Mouse (Mus musculus): Measurements from ENCODE around the gene Tmeff2. TPM values are rescaled to one million over a fixed set of nuclear protein-coding genes. Genes with fewer than 3 reads are reported as not detected.
"Not testable (repeated sequence)": the region's sequence is repeated elsewhere in the genome, so short reads cannot be mapped to it uniquely, and the experiment has no call there.

Tmeff2 gene
- 1 to 10 TPM in 1 of 2 experiments, under 1 TPM in 1; 0.79 to 1.5 TPM for total RNA-seq (2021)
- long read RNA-seq, experiment 1, partial matches to known transcripts: 0 of 4 reads
- long read RNA-seq, experiment 1, other reads (novel, unspliced or antisense): 0 of 4 reads
- long read RNA-seq, experiment 2, partial matches to known transcripts: 0 of 2 reads
- long read RNA-seq, experiment 2, other reads (novel, unspliced or antisense): 0 of 2 reads

GRCm38 (mm10) chr1:50900386-50900785 is at the start of gene Tmeff2:
TSS of gene Tmeff2 (plus strand) at chr1:50900647.
- H3K27ac ChIP-seq; intact Hi-C loops (cut with DNase I); DNase-seq; H3K4me3 ChIP-seq: not testable (repeated sequence)

GRCm38 (mm10) chr1:50861515-50861914 is 38.9 kb upstream of the Tmeff2 start:
- Histone ChIP-seq H3K27ac (no peak overlapping the region), H3K4me3 (no peak overlapping the region)
- DNase-seq: no peak
- no peak for TF ChIP-seq CTCF (IDR thresholded peaks at IDR 0.05)
- intact Hi-C loops (cut with DNase I): no loop called here

- H3K27ac ChIP-seq: no peak overlapping the region
- intact Hi-C loops (cut with DNase I): no loop called here
- no peak for DNase-seq
- H3K4me3 ChIP-seq: no peak overlapping the region
- TF ChIP-seq CTCF (IDR thresholded peaks at IDR 0.05): no peak
Observed at GRCm38 (mm10) chr1:50897696-50898095, 2.8 kb upstream of the Tmeff2 start.

GRCm38 (mm10) chr1:50924838-50925355 is 24.4 kb downstream of the Tmeff2 start:
- intact Hi-C loops (cut with DNase I): no loop called here
- no peak overlapping the region for H3K4me3 ChIP-seq
- TF ChIP-seq CTCF (IDR thresholded peaks at IDR 0.05): no peak
- no peak overlapping the region for H3K27ac ChIP-seq
- DNase-seq: no peak

GRCm38 (mm10) chr1:50925356-50925921 is 25.0 kb downstream of the Tmeff2 start:
- intact Hi-C loops (cut with DNase I): no loop called here
- DNase-seq: no peak
- no peak for TF ChIP-seq CTCF (IDR thresholded peaks at IDR 0.05)
- H3K4me3 ChIP-seq: no peak overlapping the region
- H3K27ac ChIP-seq: no peak overlapping the region

- intact Hi-C loops (cut with DNase I): no loop called here
- no peak for TF ChIP-seq CTCF (IDR thresholded peaks at IDR 0.05)
- Histone ChIP-seq H3K4me3 (peak overlapping the region; percentile 77), H3K27ac (peak overlapping the region; percentile 79)
- DNase-seq: peak; percentile 14
Observed at GRCm38 (mm10) chr1:50926374-50927060, 26.1 kb downstream of the Tmeff2 start.

- TF ChIP-seq CTCF (IDR thresholded peaks at IDR 0.05): peak; percentile 41
- intact Hi-C loops (cut with DNase I): no loop called here
- DNase-seq: peak; percentile 92
- Histone ChIP-seq H3K4me3 (peak overlapping the region; percentile 77), H3K27ac (peak overlapping the region; percentile 79)
Observed at GRCm38 (mm10) chr1:50927077-50927611, 26.7 kb downstream of the Tmeff2 start.

- peak; percentile 28 for DNase-seq
- TF ChIP-seq CTCF (IDR thresholded peaks at IDR 0.05): no peak
- intact Hi-C loops (cut with DNase I): no loop called here
- peak overlapping the region; percentile 77 for H3K4me3 ChIP-seq
- peak overlapping the region; percentile 71 for H3K27ac ChIP-seq
Observed at GRCm38 (mm10) chr1:50927679-50928187, 27.3 kb downstream of the Tmeff2 start.

GRCm38 (mm10) chr1:50928776-50929175 is 28.3 kb downstream of the Tmeff2 start:
- no peak overlapping the region for H3K27ac ChIP-seq
- TF ChIP-seq CTCF (IDR thresholded peaks at IDR 0.05): no peak
- no peak for DNase-seq
- intact Hi-C loops (cut with DNase I): no loop called here
- H3K4me3 ChIP-seq: peak overlapping the region; percentile 40

- Histone ChIP-seq H3K27ac (no peak overlapping the region), H3K4me3 (no peak overlapping the region)
- TF ChIP-seq CTCF (IDR thresholded peaks at IDR 0.05): no peak
- intact Hi-C loops (cut with DNase I): no loop called here
- DNase-seq: no peak
Observed at GRCm38 (mm10) chr1:50935076-50935475, 34.6 kb downstream of the Tmeff2 start.

GRCm38 (mm10) chr1:50935484-50935883 is 35.0 kb downstream of the Tmeff2 start:
- no peak for TF ChIP-seq CTCF (IDR thresholded peaks at IDR 0.05)

GRCm38 (mm10) chr1:50940131-50941039 is 39.9 kb downstream of the Tmeff2 start:
- DNase-seq: peak; percentile 40
- no peak overlapping the region for H3K4me3 ChIP-seq
- intact Hi-C loops (cut with DNase I): no loop called here
- H3K27ac ChIP-seq: no peak overlapping the region
- TF ChIP-seq CTCF (IDR thresholded peaks at IDR 0.05): no peak

More at GRCm38 (mm10) chr1:50935484-50935883, 35.0 kb downstream of the Tmeff2 start:
- intact Hi-C loops (cut with DNase I): no loop called here
- Histone ChIP-seq H3K4me3 (no peak overlapping the region), H3K27ac (no peak overlapping the region)
- DNase-seq: no peak

Measured in gastrocnemius, adult 2 months (tissue).